Mouse (Mus musculus) olfactory bulb, adult 2 months (tissue): ENCODE results near the gene Gmpr. TPM values are rescaled to one million over a fixed set of nuclear protein-coding genes. Genes with fewer than 3 reads are reported as not detected.

Experiments used
- H3K27ac ChIP-seq: fragments of 200-500 bp; 2 replicates; pipeline ENCODE4 v1.5.1; 2012; ENCODE audit warnings: low read depth, low read length; ENCODE audit not compliant: insufficient read depth
- H3K4me1 ChIP-seq: fragments of 200-500 bp; 2 replicates; pipeline ENCODE4 v1.6.1; 2012; ENCODE audit warnings: low read length; ENCODE audit not compliant: control insufficient read depth, insufficient read depth
- H3K4me3 ChIP-seq: fragments of 200-500 bp; 2 replicates; pipeline ENCODE4 v1.5.1; 2012; ENCODE audit warnings: mild to moderate bottlenecking, low read depth, low read length, moderate library complexity; ENCODE audit not compliant: insufficient read depth
- CTCF ChIP-seq: fragments of 200-500 bp; IDR thresholded peaks from 2 replicates; pipeline ENCODE4 v1.5.1; 2012; ENCODE audit warnings: low read depth, mild to moderate bottlenecking, low read length, moderate library complexity; ENCODE audit not compliant: insufficient read depth
- POLR2A ChIP-seq: fragments of 200-500 bp; IDR thresholded peaks from 2 replicates; pipeline ENCODE4 v1.6.1; 2012; ENCODE audit warnings: mild to moderate bottlenecking, low read depth, low read length, moderate library complexity; ENCODE audit not compliant: insufficient read depth
- WGBS: fragments of 180-500 bp; shearing (Covaris S2); methylation state at CpG from one replicate; pipeline ENCODE4 v1.1.7; 2018; 5-methylcytosine and 5-hydroxymethylcytosine counted together
- polyA plus RNA-seq: library from polyadenylated mRNA; stranded (reverse); fragments of >200 nt; gene quantifications from 2 replicates; pipeline ENCODE4 v1.2.4, GENCODE M21; 2012; ENCODE audit warnings: low replicate concordance; ENCODE audit not compliant: missing spikeins, insufficient read depth, insufficient read length

The Gmpr gene
- polyA plus RNA-seq, 1 experiment: not detected

GRCm38 (mm10) chr13:45498623-45499022, 8.6 kb upstream of the Gmpr start:
- TF ChIP-seq CTCF: no peak
- no peak for TF ChIP-seq POLR2A
- WGBS: 73% methylated on average over 3 of the region's 3 CpGs
- no peak overlapping the region for H3K4me3 ChIP-seq
- H3K27ac ChIP-seq: no peak overlapping the region
- no peaks in the 10 kb centered on the region for H3K4me1 ChIP-seq

DNA sequence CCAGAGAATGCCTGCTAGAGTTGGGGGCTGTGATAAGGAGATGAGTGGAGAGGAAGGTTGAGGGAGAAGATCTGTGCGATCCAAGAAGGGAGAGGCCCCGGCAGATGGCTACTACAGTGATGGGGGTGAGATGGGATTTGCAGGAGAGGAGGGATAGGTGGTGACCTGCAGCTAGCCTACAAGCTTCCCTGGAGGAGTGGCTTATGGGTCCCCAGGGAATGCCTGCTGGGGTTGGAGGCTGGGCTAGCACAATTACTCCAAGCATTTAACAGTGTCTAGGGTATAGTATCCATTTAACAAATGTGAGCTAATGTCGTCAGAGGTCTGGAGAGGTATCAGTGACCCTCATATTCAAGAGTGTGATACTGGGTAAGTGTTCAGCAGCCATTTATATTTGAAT, 7.9 kb upstream of the Gmpr start:
- Histone ChIP-seq H3K27ac (no peak overlapping the region), H3K4me3 (no peak overlapping the region), H3K4me1 (no peaks in the 10 kb centered on the region)
- TF ChIP-seq CTCF (no peak), POLR2A (no peak)
- 93% methylated on average over 3 of the region's 3 CpGs for WGBS

DNA sequence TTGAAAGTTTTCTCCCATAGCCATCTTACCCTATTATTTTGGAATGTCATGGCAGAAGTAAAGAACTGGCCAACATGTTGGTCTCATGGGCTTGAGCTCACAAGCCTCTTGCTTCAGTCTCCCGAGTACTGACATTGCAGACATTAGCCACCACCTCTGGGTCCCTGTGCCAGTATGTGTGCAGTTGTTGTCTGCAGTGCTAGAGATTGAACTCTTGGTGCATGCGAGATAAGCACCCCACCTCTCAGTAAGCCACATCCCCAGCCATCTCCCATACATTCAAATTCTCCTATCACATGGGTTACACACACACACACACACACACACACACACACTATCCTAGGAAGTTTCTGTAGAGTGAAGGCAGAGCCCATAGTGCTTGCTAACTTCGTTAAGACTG, 7.3 kb upstream of the Gmpr start:
- 86% methylated on average over 3 of the region's 3 CpGs for WGBS
- no peak overlapping the region for H3K27ac ChIP-seq
- TF ChIP-seq POLR2A (no peak), CTCF (no peak)
- no peaks in the 10 kb centered on the region for H3K4me1 ChIP-seq
- no peak overlapping the region for H3K4me3 ChIP-seq

GRCm38 (mm10) chr13:45502791-45503190, 4.5 kb upstream of the Gmpr start:
- H3K4me3 ChIP-seq: no peak overlapping the region
- H3K4me1 ChIP-seq: no peaks in the 10 kb centered on the region
- TF ChIP-seq POLR2A (no peak), CTCF (no peak)
- no peak overlapping the region for H3K27ac ChIP-seq
- WGBS: 97% methylated on average over 5 of the region's 5 CpGs

DNA sequence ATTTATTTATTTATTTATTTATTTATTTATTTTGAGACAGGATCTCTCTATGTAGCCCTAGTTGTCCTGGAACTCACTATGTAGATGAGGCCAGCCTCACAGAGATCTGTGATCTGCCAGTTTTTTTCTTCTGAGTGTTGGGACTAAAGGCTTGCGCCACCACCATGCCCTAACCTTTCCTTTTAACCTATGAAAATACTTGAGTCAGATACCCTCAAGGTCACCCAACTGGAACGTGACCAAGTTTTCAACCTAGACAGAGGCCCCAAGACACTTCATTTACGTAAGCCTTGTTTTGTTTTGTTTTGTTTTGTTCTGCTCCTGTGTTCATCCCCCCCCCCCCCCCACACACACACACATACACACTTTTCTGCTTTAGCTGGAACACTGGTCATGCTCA, 1.7 kb upstream of the Gmpr start:
- 96% methylated on average over 3 of the region's 3 CpGs for WGBS
- no peak overlapping the region for H3K27ac ChIP-seq
- TF ChIP-seq CTCF: no peak
- peaks cover 8% of the 10 kb centered on the region for H3K4me1 ChIP-seq
- H3K4me3 ChIP-seq: no peak overlapping the region

DNA sequence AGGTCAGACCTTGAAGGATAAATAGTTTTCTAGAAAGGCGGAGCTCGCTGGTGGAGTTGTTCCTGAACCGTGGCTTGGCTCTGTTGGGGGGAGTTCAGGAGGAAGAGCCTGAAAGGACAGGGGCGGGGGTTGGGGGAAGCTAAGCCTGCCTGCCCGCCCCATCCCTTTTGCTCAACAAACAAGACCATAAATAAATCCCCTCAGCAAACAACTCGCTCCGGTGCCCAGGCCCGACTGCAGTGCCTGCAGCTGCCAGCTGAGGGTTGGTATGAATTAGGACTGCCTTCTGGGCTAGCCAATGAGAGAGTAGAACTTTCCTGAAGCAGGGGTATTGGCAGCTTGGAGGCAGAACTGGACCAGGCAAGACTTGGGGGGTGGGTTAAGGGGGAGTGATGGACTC, 1.3 kb downstream of the Gmpr start:
- Histone ChIP-seq H3K27ac (no peak overlapping the region), H3K4me3 (peak overlapping the region; percentile 64), H3K4me1 (peaks cover 15% of the 10 kb centered on the region)
- TF ChIP-seq CTCF (no peak), POLR2A (peak; percentile 30; the same call in 1 of the 2 replicates)
- 2% methylated on average over 8 of the region's 8 CpGs for WGBS

DNA sequence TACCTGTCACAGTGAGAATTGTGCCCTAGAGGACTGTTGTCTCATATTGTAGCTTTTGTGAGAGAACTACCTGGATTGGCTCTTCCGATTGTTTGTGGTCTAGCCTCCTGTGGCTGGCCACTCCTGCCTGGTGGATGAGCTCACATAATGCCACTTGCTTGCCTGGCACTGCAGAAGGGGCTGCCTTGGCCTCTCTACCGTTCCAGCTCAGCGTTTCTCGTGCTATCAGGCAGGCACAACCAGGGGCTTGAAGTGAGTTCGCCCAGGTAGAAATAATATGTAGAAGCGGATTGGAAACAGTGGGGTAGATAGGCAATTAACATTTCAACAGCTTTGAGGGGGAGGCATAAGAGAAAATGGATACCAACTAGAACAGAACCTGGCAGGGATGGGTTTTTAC, 2.1 kb downstream of the Gmpr start:
- Histone ChIP-seq H3K27ac (no peak overlapping the region), H3K4me3 (no peak overlapping the region), H3K4me1 (peaks cover 15% of the 10 kb centered on the region)
- WGBS: 53% methylated on average over 6 of the region's 6 CpGs
- no peak for TF ChIP-seq CTCF
- TF ChIP-seq POLR2A: no peak

GRCm38 (mm10) chr13:45511706-45512435, 4.6 kb downstream of the Gmpr start:
- Histone ChIP-seq H3K27ac (no peak overlapping the region), H3K4me1 (peaks cover 32% of the 10 kb centered on the region), H3K4me3 (no peak overlapping the region)
- no peak for TF ChIP-seq POLR2A
- TF ChIP-seq CTCF: no peak
- 92% methylated on average over 6 of the region's 6 CpGs for WGBS

DNA sequence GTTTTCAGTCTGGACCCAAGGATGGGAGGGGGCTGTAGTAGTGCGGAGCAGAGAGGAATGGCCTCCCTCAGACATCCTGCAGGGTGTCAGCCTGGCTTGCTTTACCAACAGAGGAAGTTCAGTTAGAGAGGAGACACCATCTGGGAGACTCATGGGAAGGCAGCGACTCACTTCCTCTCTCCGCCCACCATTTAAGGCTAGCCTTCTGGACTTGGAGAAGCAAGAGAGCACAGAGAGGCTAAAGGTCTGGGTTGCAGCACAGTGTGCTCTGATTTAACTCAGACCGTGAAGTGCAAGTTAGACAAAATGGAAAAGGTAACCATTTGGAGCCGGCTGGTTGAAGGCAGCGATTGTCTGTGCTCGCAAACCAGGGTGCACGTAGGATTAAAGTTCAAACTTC, 5.3 kb downstream of the Gmpr start:
- Histone ChIP-seq H3K4me1 (peaks cover 37% of the 10 kb centered on the region), H3K4me3 (no peak overlapping the region), H3K27ac (no peak overlapping the region)
- WGBS: 88% methylated on average over 8 of the region's 8 CpGs
- TF ChIP-seq POLR2A (no peak), CTCF (no peak)
